Mouse (Mus musculus): ENCODE results near the gene Col26a1.

The Col26a1 gene

DNA sequence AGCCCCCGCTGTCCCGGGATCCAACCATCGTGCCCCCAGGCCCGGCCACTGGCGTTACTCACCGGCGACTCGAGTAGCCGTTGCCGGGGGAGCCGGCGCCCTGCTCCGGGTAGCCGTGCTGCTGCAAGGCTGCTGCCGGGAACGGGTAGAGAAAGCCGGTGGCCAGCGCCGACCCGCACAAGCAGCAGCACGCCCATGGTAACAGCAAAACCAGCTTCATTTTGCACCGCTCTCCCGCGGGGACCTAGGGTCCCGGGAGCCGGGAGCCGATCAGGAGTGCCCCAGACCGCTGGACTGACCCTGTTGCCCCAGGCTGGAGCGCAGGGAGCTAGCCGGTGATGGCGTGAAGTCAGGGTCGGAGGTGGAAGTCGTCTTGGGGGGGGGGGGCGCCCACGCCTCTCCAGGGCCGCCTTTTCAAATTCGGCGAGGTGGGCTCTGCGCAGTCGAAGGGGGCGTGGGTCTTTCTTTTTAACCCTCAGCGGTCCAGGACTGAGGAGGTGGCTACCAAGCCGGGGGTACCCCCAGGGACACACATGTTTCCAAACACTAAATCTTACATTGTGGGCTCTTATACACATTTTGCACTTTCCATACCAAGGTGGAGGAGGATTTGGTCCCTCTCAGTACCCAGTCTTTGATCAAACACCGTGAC is at the start of gene Col26a1:
Gene Col26a1, minus strand, starts transcription at position 422 of the 652 bp plus-strand sequence.
- no peak for DNase-seq (ENCODE audit: low read depth)

DNA sequence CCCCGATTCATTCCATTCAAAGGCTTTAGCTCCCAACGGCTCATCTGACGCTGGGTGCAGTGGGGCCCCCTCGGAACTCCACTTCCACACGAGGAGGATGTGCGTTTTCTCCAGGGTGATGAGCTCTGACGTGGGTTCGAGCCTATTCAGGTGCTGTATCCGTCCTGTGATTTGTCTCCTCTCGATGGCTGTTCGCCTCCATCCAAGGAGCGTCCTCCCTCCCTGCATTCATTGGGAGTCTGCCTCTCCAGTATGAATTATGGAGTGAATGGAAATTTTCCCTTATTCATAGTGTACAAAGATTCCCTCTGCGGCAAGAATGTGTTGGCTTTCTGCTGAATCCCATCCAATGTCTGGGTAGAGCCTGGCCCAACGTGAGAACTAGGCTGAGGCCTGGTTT is 48.9 kb upstream of the Col26a1 start:
- DNase-seq (ENCODE audit: low read depth): no peak

DNA sequence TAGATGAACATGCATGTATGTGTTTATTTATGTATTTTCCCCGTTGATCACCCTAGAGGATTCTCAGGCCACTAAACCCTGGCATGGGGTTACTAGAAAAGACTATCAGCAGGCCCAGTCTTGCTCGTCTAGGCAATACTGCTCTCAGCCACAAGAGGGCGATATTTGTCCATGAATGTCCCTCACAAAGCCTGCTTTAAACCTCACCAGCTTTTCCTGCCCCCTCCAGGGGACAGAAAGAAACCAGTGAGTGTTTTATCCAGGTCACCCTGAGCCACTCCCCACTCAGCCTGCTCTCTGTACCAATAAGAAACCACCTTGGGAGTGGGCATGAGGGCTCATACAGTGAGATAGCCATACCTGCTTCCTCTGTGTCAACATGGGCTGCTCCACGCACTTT is 46.1 kb upstream of the Col26a1 start:
- DNase-seq (ENCODE audit: low read depth): peak; percentile 90

DNA sequence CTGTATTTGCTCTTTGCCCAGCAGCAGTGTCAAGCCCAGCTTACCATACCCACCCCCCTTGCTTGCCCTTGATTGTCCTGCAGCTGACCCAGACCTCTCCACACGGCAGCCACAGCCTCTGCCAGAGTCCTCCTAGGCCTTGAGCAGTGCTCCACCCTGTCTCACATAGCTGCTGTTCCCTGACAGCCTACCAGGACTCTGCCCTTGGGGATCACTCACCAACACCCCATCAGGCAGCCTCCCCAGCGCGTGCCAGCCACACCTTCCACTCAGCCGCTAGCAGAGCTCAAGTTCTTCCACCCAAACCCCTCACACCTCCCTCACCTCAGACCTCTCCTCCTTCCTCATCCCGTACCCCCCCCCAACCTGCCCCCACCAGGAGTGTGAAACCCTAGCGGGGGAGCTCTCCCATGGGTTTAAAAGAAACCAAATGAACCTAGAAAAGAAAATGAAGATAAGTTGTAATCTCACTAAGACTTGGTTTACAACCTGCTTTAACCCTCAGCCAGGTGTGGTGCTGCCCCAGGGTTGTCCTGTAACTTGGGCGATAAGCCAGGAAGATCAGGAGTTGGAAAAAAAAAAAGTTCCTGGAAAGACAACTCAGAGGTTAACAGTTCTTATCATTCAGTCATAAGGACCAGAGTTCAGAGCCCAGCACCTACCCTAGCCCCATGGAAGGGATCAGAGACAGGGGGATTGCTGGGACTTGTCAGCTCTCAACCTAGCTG is 40.9 kb upstream of the Col26a1 start:
- DNase-seq (ENCODE audit: low read depth): no peak

DNA sequence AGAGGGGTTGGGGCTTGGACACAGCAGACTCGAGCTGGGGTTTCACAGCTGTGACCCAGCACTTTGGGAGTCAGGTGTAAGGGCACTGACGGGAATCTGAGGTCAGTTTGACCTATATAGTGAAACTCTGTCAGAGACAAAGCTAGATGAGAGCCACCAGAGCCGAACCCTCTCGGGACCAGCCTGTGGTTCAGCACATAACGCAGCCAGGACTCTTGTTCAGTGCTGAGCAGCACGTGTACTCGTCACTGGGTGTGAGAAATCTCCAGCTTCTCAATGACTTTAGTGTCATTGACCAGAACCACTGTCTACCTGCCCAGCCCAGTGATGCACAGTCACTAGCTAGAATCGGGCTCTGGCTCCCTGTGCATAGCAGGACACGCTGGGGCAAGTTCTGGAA is 39.8 kb upstream of the Col26a1 start:
- no peak for DNase-seq (ENCODE audit: low read depth)

DNA sequence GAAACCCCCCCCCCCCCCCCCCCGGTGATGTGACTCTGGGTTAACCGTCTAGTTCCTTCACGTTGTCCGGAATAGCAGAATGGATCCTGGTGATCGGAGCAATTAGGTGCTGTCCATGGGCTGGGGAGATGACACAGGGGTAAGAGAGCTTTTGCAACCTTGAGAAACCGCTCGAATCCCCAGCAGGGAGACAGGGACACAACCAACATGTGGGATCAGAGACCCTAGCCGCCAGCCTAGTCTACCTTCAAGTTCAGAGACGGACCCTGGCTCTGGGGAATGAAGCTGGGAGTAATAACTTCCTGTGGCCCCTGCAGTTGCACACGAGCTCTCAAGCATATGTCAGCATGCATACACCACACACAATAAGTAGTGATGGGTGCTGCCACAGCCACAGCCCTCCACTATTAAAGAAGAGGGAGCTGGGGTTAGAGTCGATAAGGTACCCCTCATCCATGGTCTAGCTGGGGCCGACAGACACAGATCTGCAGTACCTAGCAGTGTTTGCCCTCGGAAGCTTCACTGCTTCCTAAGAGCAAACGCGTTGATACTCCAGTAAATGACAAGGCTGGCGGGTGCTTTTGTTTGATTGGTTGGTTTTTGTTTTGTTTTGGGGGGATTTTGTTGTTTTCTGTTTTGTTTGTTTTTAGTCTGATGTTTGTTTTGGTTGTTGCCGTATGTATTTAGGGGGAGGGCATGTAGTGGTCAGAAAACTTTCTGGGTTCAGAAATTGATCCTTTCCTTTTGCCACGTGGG is 36.7 kb upstream of the Col26a1 start:
- DNase-seq (ENCODE audit: low read depth): peak; percentile 37

DNA sequence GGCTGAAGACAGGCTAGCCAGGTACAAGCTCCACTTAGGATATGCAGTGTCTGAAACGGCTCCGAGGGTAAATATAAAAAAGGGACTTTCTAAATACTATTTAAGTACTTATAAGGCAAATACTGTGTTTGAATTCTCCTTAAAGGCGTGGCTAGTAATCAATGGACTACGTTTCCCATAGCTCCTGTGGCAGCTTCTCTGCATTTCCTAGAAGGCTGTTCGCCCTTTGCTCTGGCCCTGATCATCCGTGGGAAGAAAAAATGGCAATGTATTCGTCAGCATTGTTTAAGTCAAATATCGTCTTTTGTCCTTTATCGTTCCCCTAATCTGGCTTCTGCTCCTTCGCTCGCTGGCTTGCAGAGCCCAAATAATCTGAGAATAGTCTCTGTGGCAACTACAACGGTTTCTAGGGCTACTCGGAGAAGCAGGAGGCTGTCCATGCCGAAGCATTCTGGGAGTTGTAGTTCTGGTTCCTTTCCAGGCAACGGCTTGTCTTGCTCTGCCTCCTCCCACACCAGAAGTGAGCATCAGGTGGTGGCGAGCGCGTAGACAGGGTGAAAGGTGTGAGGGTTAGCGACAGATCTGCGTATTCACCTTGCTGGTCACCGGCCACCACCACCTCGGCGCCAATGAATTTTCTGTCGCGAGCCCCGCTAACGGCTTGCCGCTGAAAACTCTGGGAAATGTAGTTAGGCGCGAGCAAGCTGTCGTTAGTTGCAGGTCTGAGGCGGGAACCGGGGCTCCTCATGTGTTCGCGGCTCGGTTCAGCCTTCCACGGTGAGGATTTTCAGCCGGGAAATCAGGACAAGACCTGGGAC is 35.9 kb upstream of the Col26a1 start:
- DNase-seq (ENCODE audit: low read depth): peak; percentile 92

DNA sequence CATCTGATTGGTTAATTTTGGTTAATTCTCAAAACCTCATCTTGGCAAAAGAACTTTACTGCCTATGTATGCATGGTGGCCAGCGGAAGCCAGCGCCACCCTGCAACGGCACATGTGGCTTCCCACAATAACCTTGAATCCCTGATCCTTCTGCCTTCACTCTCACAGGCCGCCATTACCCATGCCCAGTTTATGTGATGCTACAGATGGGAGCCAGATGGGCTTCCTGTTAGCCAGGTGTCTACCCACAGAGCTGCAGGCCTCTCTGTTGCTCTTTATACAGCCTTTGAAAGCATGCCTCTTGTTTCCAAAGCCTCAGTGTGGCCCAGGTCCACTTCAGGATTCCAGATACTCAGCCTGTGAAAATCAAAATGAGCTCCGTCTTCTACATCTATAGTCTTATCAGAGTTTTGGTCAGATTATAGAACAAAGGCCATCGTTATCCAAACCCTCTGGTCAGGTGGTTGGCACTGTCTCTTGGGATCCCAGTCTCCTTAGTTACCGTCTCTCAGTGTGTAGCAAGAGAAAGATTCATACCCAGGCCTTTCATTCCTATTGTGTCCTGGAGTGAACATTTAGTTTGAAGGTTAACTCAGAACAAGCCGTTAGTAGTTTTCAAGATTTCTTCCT is 34.7 kb upstream of the Col26a1 start:
- no peak for DNase-seq (ENCODE audit: low read depth)

DNA sequence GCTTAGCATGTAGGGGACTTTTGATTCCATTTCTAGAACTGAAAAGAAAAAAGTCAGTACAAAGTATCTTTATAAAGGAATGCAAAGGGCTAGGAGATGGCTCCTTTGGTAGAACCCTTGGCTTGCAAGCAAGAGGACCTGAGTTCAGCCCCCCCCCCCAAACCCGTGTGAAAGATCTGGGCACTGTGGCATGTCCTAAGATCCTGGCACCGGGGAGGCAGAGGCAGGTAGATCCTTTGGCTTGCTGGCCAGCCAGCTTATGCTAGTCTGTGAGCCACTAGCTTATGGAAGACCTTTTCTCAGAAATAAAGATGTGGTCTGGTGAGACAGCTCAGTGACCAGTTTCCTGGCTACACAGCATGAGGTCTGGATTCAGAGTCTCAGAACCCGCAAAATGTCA is 31.2 kb upstream of the Col26a1 start:
- no peak for DNase-seq (ENCODE audit: low read depth)

DNA sequence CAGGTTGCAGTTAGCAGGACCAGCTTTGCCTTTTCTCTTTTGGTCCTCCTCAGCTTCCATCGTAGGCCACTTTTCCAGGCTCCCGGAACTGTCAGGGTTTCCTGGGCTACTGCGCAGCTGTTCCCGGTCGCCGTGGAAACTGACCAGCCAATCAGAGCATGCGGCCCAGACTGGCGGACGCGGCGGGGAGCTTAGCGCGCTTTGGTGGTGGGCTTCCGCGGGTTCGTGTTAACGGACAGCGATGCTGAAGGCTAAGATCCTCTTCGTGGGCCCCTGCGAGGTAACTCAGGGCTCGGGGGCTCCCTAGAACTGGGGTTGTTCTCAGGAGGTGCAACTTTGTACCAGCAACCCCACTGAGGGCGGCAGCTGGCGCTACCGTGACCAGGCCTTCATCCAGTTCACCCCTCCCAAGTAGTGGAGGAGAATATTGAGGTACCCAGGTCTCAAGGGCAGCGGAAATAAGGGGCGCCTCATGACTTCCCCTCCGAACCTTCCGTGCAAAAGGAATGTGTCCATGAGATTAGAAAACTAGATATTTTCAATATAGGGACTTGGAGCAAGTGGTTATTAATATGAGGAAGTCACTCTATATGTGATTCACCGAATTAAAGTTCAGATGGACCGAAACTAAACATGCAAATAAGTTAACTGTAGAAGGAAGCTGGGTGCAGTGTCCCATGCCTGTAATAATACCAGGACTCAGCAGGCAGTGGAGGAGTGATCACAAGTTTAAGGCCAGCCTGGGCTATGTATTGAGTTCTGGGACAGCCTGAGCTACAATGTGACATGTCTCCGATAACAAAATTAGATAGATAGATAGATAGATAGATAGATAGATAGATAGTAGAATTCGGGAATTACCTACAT is 25.2 kb upstream of the Col26a1 start, which contains the start of gene Ift22:
Gene Ift22, plus strand, starts transcription at position 160 of the 867 bp plus-strand sequence.
- peak; percentile 84 for DNase-seq (ENCODE audit: low read depth)

DNA sequence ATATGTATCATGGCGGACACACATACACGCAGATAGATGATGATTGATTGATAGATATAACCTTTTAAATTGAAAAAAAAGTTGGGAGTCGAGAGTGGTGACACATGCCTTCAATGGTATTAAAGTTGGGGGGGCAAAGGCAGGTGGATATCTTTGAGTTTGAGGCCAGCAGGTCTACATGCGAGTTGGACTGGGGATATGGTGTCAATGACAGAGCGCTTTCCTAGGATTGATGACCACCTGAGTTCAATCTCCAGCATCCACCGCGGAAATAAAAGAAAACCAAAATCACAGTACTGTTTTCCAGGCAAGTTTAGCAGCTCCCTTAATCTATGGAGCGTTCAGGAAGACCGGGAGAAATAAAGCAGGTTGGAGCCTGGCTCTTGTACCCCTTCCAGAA is 24.6 kb upstream of the Col26a1 start:
- DNase-seq (ENCODE audit: low read depth): no peak

DNA sequence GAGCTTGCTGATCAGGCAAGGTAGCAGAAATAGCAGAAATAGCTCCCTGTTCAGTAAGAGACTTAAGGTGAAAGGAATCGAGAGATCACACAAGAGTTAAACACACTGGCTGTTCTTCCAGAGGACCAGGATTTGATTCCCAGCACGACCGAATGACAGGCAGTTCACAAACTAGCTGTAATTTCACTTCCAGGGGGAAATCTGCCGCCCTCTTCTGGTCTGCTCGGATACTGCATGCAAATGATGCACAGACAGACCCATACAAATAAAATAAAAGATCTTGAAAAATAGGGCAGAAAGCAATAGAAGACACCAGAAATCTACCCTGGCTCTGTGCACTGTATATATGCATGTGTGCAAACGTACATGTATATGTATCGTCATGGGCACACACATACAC is 22.6 kb upstream of the Col26a1 start:
- peak; percentile 79 for DNase-seq (ENCODE audit: low read depth)

DNA sequence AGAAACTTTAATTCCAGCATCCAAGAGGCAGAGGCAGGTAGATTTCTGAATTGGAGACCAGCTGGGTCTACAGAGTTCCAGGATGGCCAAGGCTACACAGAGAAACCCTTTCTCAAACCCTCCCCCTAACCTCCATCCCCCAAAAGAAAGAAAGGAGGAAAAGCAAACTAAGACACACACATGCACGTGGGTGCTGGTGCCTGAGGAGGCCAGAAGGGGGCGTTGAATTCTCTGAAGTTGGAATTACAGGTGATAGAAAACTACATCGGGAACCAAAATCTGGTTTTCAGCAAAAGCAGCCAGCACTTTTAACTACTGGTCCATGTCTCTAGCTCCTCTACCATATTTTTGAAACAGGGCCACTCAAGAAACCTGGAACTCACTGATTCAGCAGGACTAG is 21.6 kb upstream of the Col26a1 start:
- DNase-seq (ENCODE audit: low read depth): no peak

DNA sequence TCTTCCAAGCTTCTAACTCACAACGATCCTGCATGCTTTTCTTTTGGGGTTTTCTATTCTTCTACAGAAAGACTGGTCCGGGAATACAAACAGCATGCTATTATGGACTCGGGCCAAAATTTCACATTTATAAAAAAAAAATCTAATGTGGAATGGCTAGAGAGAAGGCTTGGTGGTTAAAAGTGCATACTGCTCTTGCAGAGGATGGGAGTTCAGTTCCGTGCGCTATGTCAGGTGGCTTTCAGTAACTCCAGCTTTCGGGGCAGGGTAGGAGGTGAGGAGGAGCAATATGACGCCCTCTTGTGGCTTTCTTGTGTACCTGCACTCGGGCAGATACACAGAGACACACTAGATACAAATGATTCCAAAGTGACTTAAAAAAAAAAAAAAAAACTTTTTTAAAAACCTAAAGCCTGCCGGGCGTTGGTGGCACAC is 12.5 kb upstream of the Col26a1 start:
- DNase-seq (ENCODE audit: low read depth): no peak

DNA sequence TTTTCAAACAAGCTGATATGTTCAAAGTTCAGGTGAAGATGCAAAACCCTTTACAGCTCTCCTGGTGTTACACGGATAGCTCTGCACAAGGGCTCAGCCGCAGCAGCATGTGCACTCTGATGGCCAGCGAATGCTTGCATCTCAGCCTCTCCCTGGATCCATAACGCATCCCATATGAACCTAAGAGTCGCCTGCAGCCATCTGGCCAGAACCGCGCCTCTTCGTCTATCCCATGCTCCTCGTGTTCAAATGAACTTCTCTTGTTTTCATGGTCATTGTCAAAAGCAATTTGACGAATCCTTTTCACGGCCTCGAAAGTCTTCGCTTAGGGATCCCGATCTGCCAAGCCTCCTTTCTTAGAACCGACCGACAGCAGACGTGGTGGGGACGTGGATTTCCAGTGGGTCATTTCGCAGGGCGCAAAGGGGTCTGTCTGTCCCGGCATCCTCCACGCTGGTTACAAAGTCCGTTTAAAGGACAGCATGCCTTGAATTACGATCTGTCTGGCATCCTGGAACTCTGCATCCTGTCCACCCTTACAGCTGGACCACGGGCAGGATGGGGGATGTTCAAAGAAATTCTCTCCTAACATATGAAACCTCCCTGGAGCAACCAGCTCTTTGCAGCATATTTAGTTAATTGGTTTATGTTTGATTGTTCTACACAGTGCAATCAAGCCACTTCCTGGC is 12.0 kb upstream of the Col26a1 start:
- no peak for DNase-seq (ENCODE audit: low read depth)

DNA sequence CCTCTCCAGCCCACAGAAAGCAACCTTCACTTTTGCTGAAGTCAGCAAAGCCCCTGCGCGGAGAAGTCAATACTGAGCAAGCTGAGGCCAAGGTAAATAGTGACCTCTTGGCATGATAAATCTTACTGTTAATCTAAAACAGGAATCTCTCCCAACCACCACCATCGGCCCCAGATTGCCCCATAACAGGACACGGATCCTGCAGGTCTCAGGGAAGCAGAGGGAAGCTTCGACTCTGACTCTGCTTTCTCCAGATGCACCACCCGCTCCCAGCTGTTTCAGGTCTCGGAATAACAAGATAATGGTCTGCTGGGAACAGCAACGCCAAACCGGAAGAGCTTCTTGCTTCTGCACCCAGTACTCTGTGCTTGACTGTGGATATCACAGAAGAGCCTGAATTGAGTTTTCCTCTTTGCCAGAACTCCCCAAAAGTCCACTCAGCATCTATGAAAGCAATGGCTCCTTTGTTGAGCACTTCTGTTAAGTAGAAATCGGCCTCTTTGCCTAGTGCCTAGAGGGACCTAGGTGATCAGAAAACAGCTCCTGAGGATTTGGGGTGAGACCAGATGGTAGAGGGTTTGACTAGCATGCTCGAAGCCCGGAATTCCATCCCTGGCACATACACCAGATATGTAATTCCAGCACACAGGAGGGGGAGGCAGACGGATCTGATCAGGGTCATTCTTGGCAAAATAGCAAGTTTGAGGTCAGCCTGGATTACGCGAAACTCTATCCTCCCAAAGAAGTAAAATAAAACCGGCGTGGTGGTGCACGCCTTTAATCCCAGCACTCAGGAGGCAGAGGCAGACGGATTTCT is 5.7 kb upstream of the Col26a1 start:
- DNase-seq (ENCODE audit: low read depth): no peak

DNA sequence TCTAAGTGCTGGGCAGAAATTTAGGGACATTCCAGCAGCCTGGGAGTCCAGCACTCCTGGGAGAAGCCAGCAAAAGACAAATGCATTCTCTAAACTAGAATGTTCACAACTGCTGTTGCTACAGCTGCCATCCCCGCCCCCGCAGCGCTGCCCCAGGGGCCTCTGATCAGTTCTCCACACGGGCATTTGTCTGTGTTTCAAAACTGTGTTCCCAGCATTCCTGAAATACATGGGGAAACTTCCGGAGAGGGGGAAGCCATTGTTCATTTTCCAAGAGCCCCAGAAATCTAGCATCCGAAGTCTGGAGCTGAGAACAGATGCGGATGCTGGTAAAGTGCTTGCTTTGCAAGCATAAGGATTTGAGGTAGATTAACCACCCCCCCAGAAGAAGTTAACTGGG is 3.9 kb upstream of the Col26a1 start:
- no peak for DNase-seq (ENCODE audit: low read depth)

DNA sequence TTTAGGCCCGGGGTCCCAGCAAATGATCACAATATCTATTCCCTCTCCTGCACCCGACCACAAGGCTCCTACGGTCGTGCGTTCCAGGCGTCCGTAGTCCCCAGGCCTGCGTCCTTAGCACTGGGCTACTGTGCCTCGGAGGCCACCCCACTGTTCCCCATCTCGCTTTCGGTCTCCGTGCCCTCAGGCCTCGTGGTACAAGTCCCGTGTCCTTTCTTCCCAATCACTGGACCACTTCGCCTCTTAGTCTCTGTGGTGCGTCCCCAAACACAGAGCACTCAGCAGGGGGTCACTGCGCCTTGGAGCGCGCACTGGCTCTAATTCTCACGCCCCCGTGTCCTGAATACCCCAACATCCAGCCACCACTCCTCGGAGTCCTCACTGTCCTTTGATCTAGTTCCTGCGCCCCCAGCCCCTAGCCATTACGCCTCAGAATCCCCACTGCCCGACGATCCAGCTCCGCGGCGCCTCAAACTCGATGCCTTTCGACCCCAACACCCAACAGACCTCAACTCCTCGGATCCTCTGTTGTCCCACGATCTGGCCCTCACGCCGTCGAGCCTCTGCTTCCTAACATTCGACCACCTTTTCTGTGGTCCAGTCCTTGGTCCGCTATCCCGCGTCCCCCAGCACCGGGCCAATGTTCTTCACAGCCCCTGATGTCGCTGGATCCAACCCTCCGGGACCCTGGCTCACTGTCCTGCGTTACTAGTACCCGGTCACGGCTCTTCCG is 788 bp downstream of the Col26a1 start:
- no peak for DNase-seq (ENCODE audit: low read depth)

All from induced T-regulatory cell, adult 2 months (primary cell).